Mouse (Mus musculus): ENCODE results near the gene Dnajb11.

The Dnajb11 gene

DNA sequence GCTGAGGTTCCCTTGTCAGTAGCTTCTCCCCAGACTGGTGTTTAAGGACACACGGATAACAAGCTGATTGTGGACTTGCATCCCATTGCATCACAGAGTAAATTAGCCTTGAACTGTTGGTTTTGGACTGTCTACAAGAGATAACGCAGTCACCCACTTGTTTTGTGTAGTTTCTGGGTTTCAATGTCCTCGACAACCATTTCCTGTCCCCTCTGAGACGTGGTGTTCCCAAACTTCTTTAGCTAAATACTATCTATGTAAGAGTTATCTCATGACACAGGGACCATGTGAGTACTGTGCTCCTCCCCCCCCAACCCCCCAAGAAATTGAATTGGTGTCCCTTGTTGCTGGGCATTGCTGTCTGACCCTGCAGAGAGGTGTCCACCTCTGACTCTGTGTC lies 23.8 kb downstream of the Dnajb11 start:
- no peak for DNase-seq (ENCODE audit: extremely low spot score, low spot score)

DNA sequence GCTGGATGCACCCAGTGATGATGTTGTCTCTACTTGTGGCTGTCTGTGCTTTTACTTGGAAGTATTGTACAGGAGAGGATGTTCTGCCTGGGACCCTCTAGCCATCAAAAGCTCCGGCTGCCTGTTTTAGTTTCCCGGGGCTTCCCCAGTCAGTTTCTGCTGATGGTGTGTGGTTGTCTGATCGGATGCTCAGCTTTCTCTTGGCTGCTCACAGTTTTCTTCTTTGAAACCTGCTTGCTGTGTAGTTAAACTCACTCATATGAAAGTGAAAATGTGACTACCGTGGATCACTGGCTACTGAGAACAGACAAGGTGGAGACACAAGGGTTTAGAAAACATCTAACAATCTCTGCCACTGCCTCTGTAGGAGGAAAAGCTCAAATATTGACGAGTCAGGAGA lies 25.8 kb downstream of the Dnajb11 start:
- no peak for DNase-seq (ENCODE audit: extremely low spot score, low spot score)

GRCm38 (mm10) chr16:22885356-22885755 lies 27.7 kb downstream of the Dnajb11 start:
- DNase-seq (ENCODE audit: extremely low spot score, low spot score) = no peak

DNA sequence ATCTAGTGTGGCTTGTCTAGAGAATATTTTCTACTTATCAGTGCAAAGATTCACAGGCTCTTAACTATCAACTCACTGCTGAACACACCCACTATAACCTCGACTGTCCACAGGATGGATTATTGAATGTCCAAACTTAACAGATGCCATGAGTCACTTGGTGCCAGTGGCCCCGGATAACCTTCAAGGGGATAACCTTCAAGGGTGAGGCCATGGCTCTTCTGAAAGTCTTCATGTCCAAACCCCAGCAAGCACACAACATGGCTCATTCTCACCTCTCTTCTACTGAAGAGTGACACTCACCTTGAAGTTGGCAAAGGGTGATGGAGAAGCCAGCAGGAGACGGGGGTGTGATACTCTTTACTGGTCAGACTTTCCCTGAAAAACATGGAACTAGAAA lies 29.1 kb downstream of the Dnajb11 start:
- DNase-seq (ENCODE audit: extremely low spot score, low spot score) = no peak

DNA sequence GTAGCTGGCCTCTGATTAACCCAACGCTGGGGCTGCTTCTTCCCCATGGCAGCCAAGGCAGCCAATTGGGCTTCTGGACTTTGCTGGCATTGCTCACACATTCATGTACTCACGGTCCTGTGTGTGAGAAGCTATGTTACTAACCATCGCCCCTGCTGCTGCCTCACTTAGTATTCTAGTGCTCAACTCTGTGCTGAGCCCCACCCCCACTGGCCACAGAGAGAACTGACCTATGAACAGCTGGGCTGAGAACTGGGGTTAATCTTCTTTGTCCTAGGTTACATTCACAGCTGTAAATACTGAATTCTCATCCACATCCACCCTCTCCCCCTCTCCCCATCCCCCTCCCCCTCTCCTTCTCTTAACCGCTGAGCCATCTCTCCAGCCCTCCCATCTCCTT lies 31.2 kb downstream of the Dnajb11 start:
- no peak for DNase-seq (ENCODE audit: extremely low spot score, low spot score)

DNA sequence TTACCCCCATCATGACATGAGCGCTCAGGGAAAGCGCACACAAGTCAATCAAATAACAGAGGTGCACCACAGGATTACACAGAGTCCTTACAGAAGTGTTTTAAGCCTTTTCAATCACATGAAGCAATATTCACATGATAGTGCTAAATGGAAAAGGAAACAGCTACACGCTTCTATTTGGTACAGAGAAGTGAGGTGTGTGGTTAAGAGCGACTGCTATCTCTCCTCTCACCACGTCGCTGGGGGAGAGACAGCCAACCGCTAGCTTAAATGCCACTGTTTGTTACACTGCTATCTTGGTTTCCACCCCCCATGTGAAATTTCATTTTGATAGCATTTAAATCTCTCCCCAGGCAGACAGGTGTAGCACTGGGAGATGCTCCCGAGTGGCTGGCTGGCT lies 32.1 kb downstream of the Dnajb11 start:
- DNase-seq (ENCODE audit: extremely low spot score, low spot score) = no peak

- no peak for DNase-seq (ENCODE audit: extremely low spot score, low spot score)
Measured at GRCm38 (mm10) chr16:22890683-22891510, 33.3 kb downstream of the Dnajb11 start, which contains the start of gene Ahsg. Gene Ahsg, plus strand, starts transcription at chr16:22891277.

- DNase-seq (ENCODE audit: extremely low spot score, low spot score) = no peak
Measured at GRCm38 (mm10) chr16:22891733-22892154, 34.1 kb downstream of the Dnajb11 start.

GRCm38 (mm10) chr16:22894095-22894494 lies 36.5 kb downstream of the Dnajb11 start:
- no peak for DNase-seq (ENCODE audit: extremely low spot score, low spot score)

- DNase-seq (ENCODE audit: extremely low spot score, low spot score) = no peak
Measured at GRCm38 (mm10) chr16:22896618-22897017, 39.0 kb downstream of the Dnajb11 start.

DNA sequence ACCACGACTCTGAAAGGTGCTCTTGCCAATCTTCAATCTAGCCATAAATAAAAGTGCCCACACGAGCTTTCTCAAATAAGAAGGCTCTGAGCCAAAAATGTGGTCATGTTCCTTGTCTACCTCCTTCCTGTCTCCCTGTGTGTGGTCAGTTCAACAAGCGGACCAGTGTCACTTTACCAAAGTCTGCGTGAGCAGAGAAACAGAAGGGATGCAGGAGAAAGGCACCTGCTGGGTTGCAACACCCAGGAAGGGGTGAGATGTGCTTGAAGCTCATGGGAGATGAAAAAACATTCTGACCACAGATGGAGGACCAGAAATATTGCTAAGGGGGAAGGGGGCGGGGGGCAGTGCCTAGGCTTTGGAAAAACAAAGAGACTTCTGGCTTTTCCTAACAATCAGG lies 41.7 kb downstream of the Dnajb11 start:
- no peak for DNase-seq (ENCODE audit: extremely low spot score, low spot score)

DNA sequence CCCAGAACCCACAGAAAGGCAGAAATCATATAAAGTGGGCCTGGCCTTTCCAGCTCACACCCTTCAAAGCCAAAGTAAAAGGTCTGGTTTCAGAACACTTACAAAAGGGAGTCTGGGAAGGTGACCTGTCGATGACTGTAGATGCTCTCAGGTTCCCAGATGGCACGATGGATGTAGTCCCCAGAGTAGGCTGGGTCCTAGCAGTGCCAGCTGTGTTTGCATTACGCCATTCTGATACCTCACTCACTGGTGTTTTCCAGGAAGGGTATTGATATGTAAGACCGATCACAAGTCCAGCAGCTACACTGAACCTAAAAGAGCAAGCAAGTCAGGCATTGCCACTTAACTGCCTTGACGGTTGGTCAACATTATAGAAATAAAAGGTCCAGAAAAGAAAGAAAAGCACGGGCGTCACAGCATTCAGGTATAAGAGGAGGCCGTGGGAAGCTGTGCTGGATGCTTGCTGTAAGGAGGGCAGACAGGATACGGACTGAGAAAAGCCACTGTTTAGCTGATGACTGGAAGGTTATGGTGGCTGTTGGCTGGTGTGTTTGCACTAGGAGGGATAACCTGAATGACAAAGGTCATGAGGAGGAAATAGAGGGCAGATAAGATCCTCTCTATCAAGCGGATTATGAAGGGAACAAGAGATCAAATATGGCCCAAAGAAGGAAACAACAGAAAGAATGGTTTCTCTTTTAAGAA lies 42.4 kb downstream of the Dnajb11 start:
- DNase-seq (ENCODE audit: extremely low spot score, low spot score) = no peak

- DNase-seq (ENCODE audit: extremely low spot score, low spot score) = no peak
Measured at GRCm38 (mm10) chr16:22901326-22901725, 43.7 kb downstream of the Dnajb11 start.

DNA sequence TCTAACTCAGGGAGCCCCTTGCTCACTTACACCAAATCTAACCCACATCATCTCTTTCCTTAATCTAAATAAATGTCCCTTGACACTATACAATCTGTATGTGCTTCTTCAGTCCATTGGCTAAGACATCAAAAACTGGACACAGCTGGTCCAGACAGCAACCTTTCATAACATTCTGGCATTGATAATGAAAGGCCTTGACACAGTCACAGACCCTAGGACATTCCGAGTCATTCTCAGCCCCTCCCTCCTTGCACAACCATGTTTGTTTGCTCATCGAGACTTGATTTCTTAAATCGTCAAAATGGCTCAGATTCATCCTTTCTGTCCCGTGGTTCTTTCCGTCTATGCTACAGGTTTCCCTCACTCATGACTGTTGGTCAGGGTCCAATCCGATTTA lies 51.6 kb downstream of the Dnajb11 start:
- no peak for DNase-seq (ENCODE audit: extremely low spot score, low spot score)

DNA sequence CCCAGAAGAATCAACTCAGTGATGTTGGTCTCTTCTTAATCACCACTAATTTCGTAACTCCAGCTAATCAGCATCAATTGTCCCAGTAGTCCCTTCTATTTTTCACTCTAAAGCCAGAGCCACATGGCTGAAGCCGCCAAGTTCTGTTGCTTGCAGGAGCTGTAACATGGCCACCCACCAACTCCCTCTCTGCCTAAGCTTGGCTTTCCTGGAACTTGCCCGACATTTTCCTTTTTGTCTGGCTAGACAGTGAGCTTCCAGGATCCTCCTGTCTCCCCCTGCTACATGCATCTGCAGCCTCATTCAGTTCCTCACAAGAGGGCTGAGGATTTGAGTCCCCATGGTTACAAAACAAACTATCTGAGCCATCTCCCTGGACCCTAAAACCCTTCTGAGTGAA lies 54.3 kb downstream of the Dnajb11 start:
- no peak for DNase-seq (ENCODE audit: extremely low spot score, low spot score)

- no peak for DNase-seq (ENCODE audit: extremely low spot score, low spot score)
Measured at GRCm38 (mm10) chr16:22912886-22913285, 55.2 kb downstream of the Dnajb11 start.

DNA sequence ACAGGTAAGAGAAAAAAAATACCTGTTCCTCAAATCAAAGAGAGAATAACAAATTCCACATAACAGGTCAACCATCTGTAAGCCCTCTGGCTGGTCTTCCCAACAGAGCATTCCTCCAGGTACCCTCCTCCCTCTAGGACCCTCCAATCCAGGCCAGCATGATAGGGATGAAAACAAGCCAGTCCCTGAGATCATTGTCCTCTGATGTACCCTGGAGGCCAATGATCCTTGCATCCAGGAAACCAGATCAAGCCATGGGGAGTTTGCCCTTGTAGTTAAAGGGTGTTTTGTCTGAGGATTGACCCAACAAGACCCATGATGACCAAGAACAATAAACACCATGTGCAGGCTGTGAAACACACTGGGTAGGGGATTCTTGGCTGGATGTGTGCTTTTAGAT lies 56.6 kb downstream of the Dnajb11 start:
- no peak for DNase-seq (ENCODE audit: extremely low spot score, low spot score)

- no peak for DNase-seq (ENCODE audit: extremely low spot score, low spot score)
Measured at GRCm38 (mm10) chr16:22918034-22918433, 60.4 kb downstream of the Dnajb11 start, which contains the start of gene Fetub. Gene Fetub, plus strand, starts transcription at chr16:22918334.

DNA sequence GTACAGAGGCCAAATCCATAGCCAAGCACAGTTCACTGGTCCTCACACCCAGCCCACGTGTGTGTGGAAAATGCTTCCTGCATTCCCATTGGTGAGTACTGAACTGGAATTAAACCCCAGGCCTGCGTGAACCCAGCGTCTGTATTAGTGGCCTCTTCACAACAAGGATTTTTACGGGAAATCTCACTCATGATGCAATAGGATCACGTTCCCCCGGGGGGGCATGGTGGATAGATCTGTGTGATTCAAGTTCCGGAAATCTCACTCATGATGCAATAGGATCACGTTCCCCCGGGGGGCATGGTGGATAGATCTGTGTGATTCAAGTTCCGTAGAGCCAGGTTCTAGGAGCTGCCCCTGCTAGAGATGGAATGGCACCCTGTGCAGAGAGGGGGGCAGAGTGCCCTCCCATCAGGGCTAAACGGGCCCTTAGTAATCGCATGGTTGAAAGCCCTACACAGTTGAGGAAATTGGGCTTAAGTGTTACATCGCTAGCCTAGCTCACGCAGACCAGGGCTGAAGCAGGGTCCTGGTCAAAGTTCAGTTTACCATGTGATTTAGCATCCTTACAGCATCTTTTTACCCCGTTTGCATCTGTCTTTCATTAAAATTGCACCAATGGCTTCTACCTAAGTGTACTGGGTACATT lies 61.1 kb downstream of the Dnajb11 start:
- no peak for DNase-seq (ENCODE audit: extremely low spot score, low spot score)

GRCm38 (mm10) chr16:22919971-22920854 lies 62.6 kb downstream of the Dnajb11 start:
- no peak for DNase-seq (ENCODE audit: extremely low spot score, low spot score)

DNA sequence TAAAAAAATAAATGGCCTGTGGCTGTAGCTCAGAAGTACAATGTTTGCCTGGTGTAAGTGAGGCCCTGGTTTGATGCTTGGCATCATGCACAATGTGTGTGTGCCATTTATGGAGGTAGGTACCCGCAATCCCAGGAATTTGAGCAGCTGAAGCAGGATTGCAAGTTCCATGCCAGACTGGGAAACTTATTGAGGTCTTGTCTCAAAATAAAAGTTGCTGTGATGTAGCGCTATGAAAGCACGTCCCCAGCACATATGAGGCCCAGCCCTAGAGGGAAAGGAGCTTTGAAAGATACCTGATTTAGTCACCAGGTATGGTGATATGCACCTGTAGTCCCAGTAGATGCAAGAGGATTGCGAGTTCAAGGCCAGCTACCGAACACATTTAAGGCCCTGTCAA lies 64.1 kb downstream of the Dnajb11 start:
- DNase-seq (ENCODE audit: extremely low spot score, low spot score) = no peak
